Mouse (Mus musculus) hematopoietic multipotent progenitor cell, adult 10-12 weeks (in vitro differentiated cells): ENCODE results near the gene Aicda. TPM values are rescaled to one million over a fixed set of nuclear protein-coding genes. Genes with fewer than 3 reads are reported as not detected.

Source experiments
- polyA plus RNA-seq: library from polyadenylated mRNA; stranded (reverse); fragments of >175 nt; gene quantifications from 2 replicates; pipeline ENCODE4 v1.2.3, GENCODE M21; 2012; ENCODE audit warnings: low replicate concordance

The Aicda gene
- 0.16 and 1.1 TPM in 2 replicates for polyA plus RNA-seq

DNA sequence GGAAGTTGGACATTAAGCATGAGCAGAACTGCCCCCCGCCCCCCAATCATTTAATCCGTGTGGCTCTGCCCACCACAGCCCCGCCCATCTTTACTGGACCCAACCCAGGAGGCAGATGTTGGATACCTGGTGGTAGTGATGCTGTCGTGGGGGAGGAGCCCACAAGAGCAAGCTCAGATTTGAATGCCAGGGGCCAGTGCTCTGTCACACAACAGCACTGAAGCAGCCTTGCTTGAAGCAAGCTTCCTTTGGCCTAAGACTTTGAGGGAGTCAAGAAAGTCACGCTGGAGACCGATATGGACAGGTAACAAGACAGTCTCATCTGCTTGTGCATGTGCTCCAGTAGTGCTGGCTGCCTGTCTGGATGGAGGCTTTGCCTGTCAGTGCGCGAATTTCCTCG, at the start of gene Aicda:
TSS of gene Aicda (plus strand) at position 196 of the 400 bp plus-strand sequence.

DNA sequence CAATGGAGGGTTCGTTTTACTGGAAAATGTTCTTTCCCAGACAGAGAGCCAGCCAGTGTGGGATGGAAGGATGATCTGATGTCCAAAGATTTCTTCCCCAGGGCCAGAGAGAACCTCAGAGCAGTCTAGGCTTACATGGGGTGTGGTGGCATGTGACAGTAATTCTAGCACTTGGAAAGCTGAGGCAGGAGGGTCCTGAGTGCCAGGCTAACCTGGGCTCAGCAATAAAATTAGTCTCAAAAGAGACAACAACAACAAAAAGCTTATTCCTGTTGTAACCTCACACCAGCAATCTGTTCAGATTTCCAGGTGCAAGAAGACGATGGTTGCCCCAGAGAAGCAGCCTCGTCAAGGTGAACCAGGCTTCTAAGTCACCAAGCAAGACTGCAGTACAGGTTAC, 48.1 kb upstream of the Aicda start, which contains the start of gene Mfap5:
TSS of gene Mfap5 (plus strand) at position 301 of the 400 bp plus-strand sequence.

DNA sequence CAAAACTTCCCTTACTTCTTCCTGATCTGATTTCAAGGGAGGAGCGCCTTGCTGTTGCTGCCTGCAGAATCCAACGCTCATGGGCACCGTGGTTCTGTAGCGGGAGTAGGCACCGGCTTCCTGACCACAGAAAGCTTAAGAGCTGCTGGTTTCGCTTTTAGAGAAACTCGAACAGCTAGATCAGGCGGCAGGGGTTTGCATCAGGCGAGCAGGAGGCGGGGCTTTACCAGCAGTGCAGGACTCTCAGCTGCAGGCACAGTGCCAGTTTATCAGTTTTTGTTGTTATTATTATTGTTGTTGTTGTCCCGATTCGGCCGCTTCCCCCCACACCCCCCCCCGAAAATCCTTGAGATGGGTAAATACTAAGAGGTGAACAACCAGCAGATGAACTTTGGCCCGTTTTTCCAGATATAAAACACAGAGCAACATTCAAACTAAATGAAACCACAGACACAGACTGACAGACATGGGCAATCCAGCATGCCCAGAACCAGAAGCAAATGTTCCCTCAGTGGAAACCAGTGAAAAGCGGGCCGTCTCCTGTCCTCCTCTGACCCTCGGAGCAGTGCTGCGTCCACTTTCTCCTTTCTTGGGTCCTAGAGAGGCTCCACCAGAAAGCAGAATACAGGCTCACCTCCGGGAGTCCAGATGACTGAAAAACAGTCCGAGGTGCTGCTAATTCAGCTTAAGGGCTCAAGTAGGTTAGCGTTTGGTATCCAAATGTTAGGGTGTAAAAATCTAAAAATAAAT, 48.8 kb downstream of the Aicda start, which contains the start of gene Apobec1:
TSS of gene Apobec1 (minus strand) at position 203 of the 750 bp plus-strand sequence.

DNA sequence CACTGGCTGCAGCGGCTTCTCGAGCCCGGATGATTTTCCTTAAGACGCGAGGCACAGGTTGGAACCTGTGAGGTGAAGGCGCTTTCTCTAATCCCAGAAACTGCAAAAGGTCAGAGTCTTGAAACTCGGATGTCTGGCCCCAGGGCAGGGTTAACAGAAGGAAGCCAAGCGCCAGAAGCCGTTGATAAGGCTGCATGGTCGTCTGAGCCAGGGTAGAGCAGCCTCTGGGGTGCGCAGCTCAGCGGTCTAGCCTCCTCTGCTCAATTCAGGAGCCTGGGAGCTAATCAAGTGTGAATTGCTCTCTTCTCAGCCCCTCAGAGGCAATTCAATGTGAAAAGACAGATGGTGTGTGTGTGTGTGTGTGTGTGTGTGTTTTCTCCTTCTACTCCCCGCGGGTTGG, 56.2 kb downstream of the Aicda start, which contains the start of gene Gdf3:
TSS of gene Gdf3 (minus strand) at position 317 of the 400 bp plus-strand sequence.

Other genes with a start within 250 kb of the Aicda start
- gene M6pr, start 245.1 kb upstream of the Aicda start, polyA plus RNA-seq, result 15.9 and 23.8 TPM in 2 replicates
- gene Phc1, start 213.2 kb upstream of the Aicda start, polyA plus RNA-seq, result 5.0 and 39.1 TPM in 2 replicates
- gene Rimklb, start 55.0 kb upstream of the Aicda start, polyA plus RNA-seq, result 0.05 TPM in 1 of 2 replicates, not detected in the other
- gene Mfap5, start 48.0 kb upstream of the Aicda start, polyA plus RNA-seq, result not detected in 2 replicates
- 7.9 and 8.9 TPM in 2 replicates for gene Apobec1, start 48.6 kb downstream of the Aicda start, polyA plus RNA-seq
- gene Gdf3, start 56.3 kb downstream of the Aicda start, polyA plus RNA-seq, result 0.48 TPM in 1 of 2 replicates, not detected in the other
- not detected in 2 replicates for gene Dppa3, start 72.6 kb downstream of the Aicda start, polyA plus RNA-seq
- gene Nanog, start 153.7 kb downstream of the Aicda start, polyA plus RNA-seq, result not detected in 2 replicates
- 20.4 and 22.0 TPM in 2 replicates for gene Slc2a3, start 247.8 kb downstream of the Aicda start, polyA plus RNA-seq